ENCODE assay signal across 15 mouse cellular contexts in genomic region chr5:9295777-9296549, GRCm38 (mm10). TPM values are rescaled to one million over a fixed set of nuclear protein-coding genes. Genes with fewer than 3 reads are reported as not detected.
A peak's percentile ranks its signal among the peaks of the same experiment; 100 is the strongest.
DNase-seq lines count a peak whose midpoint lies in the region; ATAC-seq lines count a peak whose summit lies in the region.
"Had no signal": no experiment of that assay in that cellular context is flagged by ENCODE, and none has a peak within 500 bp of the region (broad histone marks: within the 10 kb centered on the region; RNA-seq: fewer than 3 reads in every experiment).

No protein-coding gene starts in this region.

- H3K36me3 ChIP-seq in hindbrain, embryonic 11.5 days (ENCODE audit: control insufficient read depth, insufficient read depth, low read length) = no peaks in the 10 kb centered on the region
- no peaks in the 10 kb centered on the region for H3K36me3 ChIP-seq in hindbrain, embryonic 10.5 days
- no peaks in the 10 kb centered on the region for H3K36me3 ChIP-seq in hindbrain, embryonic 13.5 days
- no peaks in the 10 kb centered on the region for H3K36me3 ChIP-seq in midbrain, embryonic 14.5 days (ENCODE audit: control insufficient read depth, insufficient read depth, low read length)
- H3K36me3 ChIP-seq: heart, embryonic 13.5 days; liver, embryonic 15.5 days had no signal

- no peak for DNase-seq in hindbrain, embryonic 11.5 days (ENCODE audit: low spot score)
- DNase-seq in hindbrain, embryonic 10.5 days (ENCODE audit: low spot score) = no peak
- DNase-seq in brain, embryonic 18.5 days (ENCODE audit: low read depth, low spot score) = peak; percentile 2
- DNase-seq in midbrain, embryonic 14.5 days = peak; percentile 9
- DNase-seq in natural killer cell, adult 2 months (ENCODE audit: low spot score in 2 of 2) = no peak
- DNase-seq in embryo, embryonic 10.5 days (ENCODE audit: low spot score) = no peak
- DNase-seq: adrenal gland, postnatal 10 days; cerebellum, postnatal 36 days; gastrocnemius, adult 2 months; kidney, postnatal 36 days; right cerebral cortex, postnatal 4 days had no signal

- no peak overlapping the region for H3K4me3 ChIP-seq in hindbrain, embryonic 11.5 days (ENCODE audit: low read depth, low read length)
- H3K4me3 ChIP-seq in hindbrain, embryonic 10.5 days = no peak overlapping the region
- H3K4me3 ChIP-seq in hindbrain, embryonic 13.5 days = no peak overlapping the region
- no peak overlapping the region for H3K4me3 ChIP-seq in midbrain, embryonic 14.5 days (replicated peaks; ENCODE audit: low read depth, low read length)
- H3K4me3 ChIP-seq: gastrocnemius, adult 2 months; heart, embryonic 13.5 days; liver, embryonic 15.5 days had no signal

- H3K4me1 ChIP-seq in hindbrain, embryonic 11.5 days (replicated peaks; ENCODE audit: control insufficient read depth, insufficient read depth, low read length) = peaks cover 2% of the 10 kb centered on the region; the same call in 1 of the 2 replicates
- H3K4me1 ChIP-seq in hindbrain, embryonic 10.5 days (replicated peaks) = no peaks in the 10 kb centered on the region; the same call in 1 of the 2 replicates
- H3K4me1 ChIP-seq in hindbrain, embryonic 13.5 days (replicated peaks) = peaks cover 8% of the 10 kb centered on the region
- H3K4me1 ChIP-seq in midbrain, embryonic 14.5 days (ENCODE audit: control insufficient read depth, insufficient read depth, low read length) = no peaks in the 10 kb centered on the region
- H3K4me1 ChIP-seq: heart, embryonic 13.5 days; liver, embryonic 15.5 days had no signal

- H3K9me3 ChIP-seq in hindbrain, embryonic 11.5 days (ENCODE audit: control insufficient read depth, low read length) = no peaks in the 10 kb centered on the region
- H3K9me3 ChIP-seq in hindbrain, embryonic 10.5 days = no peaks in the 10 kb centered on the region
- H3K9me3 ChIP-seq in hindbrain, embryonic 13.5 days = no peaks in the 10 kb centered on the region
- no peaks in the 10 kb centered on the region for H3K9me3 ChIP-seq in midbrain, embryonic 14.5 days (ENCODE audit: control insufficient read depth, low read length)
- H3K9me3 ChIP-seq: heart, embryonic 13.5 days; liver, embryonic 15.5 days had no signal

- no peak overlapping the region for H3K4me2 ChIP-seq in hindbrain, embryonic 11.5 days (replicated peaks; ENCODE audit: low read depth, low read length)
- no peak overlapping the region for H3K4me2 ChIP-seq in hindbrain, embryonic 13.5 days
- H3K4me2 ChIP-seq in midbrain, embryonic 14.5 days (ENCODE audit: low read length) = no peak overlapping the region
- H3K4me2 ChIP-seq: heart, embryonic 13.5 days; liver, embryonic 15.5 days had no signal

- no peaks in the 10 kb centered on the region for H3K27me3 ChIP-seq in hindbrain, embryonic 11.5 days (ENCODE audit: control insufficient read depth, insufficient read depth, low read length)
- no peaks in the 10 kb centered on the region for H3K27me3 ChIP-seq in hindbrain, embryonic 10.5 days (ENCODE audit: insufficient read depth, poor library complexity, severe bottlenecking)
- no peaks in the 10 kb centered on the region for H3K27me3 ChIP-seq in hindbrain, embryonic 13.5 days
- no peaks in the 10 kb centered on the region for H3K27me3 ChIP-seq in midbrain, embryonic 14.5 days (ENCODE audit: control insufficient read depth, insufficient read depth, low read length)
- H3K27me3 ChIP-seq: heart, embryonic 13.5 days; liver, embryonic 15.5 days; Patski had no signal

- H3K27ac ChIP-seq in hindbrain, embryonic 11.5 days (ENCODE audit: low read depth, low read length) = no peak overlapping the region
- no peak overlapping the region for H3K27ac ChIP-seq in hindbrain, embryonic 10.5 days
- no peak overlapping the region for H3K27ac ChIP-seq in hindbrain, embryonic 13.5 days
- H3K27ac ChIP-seq in midbrain, embryonic 14.5 days (replicated peaks; ENCODE audit: low read depth, low read length) = no peak overlapping the region
- H3K27ac ChIP-seq: gastrocnemius, adult 2 months; heart, embryonic 13.5 days; liver, embryonic 15.5 days had no signal

- WGBS in hindbrain, embryonic 11.5 days = 83% methylated on average over 2 of the region's 2 CpGs
- WGBS in hindbrain, embryonic 10.5 days = 86% methylated on average over 2 of the region's 2 CpGs
- 58% methylated on average over 2 of the region's 2 CpGs for WGBS in hindbrain, embryonic 13.5 days
- 79% methylated on average over 2 of the region's 2 CpGs for WGBS in midbrain, embryonic 14.5 days

- ATAC-seq in hindbrain, embryonic 11.5 days (ENCODE audit: low FRiP score) = peak; percentile 66
- peak; percentile 88 for ATAC-seq in hindbrain, embryonic 13.5 days (ENCODE audit: low FRiP score)
- peak; percentile 34 for ATAC-seq in midbrain, embryonic 14.5 days (ENCODE audit: low FRiP score, low TSS enrichment)
- ATAC-seq: Patski had no signal

- no peak overlapping the region for H3K9ac ChIP-seq in hindbrain, embryonic 11.5 days (ENCODE audit: low read depth, low read length)
- no peak overlapping the region; the same call in 1 of the 2 replicates for H3K9ac ChIP-seq in hindbrain, embryonic 13.5 days
- no peak overlapping the region for H3K9ac ChIP-seq in midbrain, embryonic 14.5 days (replicated peaks; ENCODE audit: low read length)
- H3K9ac ChIP-seq: heart, embryonic 13.5 days; liver, embryonic 15.5 days had no signal

RNA-seq across cellular contexts. Expression of gene 9330182L06Rik, which starts 30.0 kb away (rescaled TPM):
- 10.1 and 12.4 TPM in 2 replicates for polyA plus RNA-seq in hindbrain, embryonic 11.5 days (2014; fragmentation: Nextera tagmentation; extraction: Ambion mirVana)
- 3.4 and 5.3 TPM in 2 replicates for polyA plus RNA-seq in hindbrain, embryonic 10.5 days (2016; fragmentation: Nextera tagmentation; extraction: Ambion mirVana)
- polyA plus RNA-seq in hindbrain, embryonic 13.5 days (2015; fragmentation: Nextera tagmentation; extraction: Ambion mirVana) = 17.9 and 20.1 TPM in 2 replicates
- 24.9 and 26.8 TPM in 2 replicates for polyA plus RNA-seq in midbrain, embryonic 14.5 days (2014; fragmentation: Nextera tagmentation; extraction: Ambion mirVana)

Comparison
In these comparisons a context has a peak if more than half of its experiments do, and no peak if none do; other contexts are left out.
1. ATAC-seq: peak in every context shown above with its lines; median percentile 88 in hindbrain, embryonic 13.5 days; 66 in hindbrain, embryonic 11.5 days; 34 in midbrain, embryonic 14.5 days.
2. DNase-seq: peak in brain, embryonic 18.5 days (single experiment) and midbrain, embryonic 14.5 days (single experiment); none in hindbrain, embryonic 11.5 days (single experiment), hindbrain, embryonic 10.5 days (single experiment), natural killer cell, adult 2 months (0 of 2) and embryo, embryonic 10.5 days (single experiment).